Mouse (Mus musculus): ENCODE measurements around the gene Tln1.

The Tln1 gene

GRCm38 (mm10) chr4:43506074-43506473, 56.4 kb downstream of the Tln1 start:
- no peak for DNase-seq (ENCODE audit: low read depth, low spot score)

- no peak for DNase-seq (ENCODE audit: low read depth, low spot score)
Observed at GRCm38 (mm10) chr4:43504269-43504668, 58.2 kb downstream of the Tln1 start.

- no peak for DNase-seq (ENCODE audit: low read depth, low spot score)
Observed at GRCm38 (mm10) chr4:43503506-43503905, 59.0 kb downstream of the Tln1 start.

GRCm38 (mm10) chr4:43503041-43503440, 59.5 kb downstream of the Tln1 start:
- no peak for DNase-seq (ENCODE audit: low read depth, low spot score)

DNA sequence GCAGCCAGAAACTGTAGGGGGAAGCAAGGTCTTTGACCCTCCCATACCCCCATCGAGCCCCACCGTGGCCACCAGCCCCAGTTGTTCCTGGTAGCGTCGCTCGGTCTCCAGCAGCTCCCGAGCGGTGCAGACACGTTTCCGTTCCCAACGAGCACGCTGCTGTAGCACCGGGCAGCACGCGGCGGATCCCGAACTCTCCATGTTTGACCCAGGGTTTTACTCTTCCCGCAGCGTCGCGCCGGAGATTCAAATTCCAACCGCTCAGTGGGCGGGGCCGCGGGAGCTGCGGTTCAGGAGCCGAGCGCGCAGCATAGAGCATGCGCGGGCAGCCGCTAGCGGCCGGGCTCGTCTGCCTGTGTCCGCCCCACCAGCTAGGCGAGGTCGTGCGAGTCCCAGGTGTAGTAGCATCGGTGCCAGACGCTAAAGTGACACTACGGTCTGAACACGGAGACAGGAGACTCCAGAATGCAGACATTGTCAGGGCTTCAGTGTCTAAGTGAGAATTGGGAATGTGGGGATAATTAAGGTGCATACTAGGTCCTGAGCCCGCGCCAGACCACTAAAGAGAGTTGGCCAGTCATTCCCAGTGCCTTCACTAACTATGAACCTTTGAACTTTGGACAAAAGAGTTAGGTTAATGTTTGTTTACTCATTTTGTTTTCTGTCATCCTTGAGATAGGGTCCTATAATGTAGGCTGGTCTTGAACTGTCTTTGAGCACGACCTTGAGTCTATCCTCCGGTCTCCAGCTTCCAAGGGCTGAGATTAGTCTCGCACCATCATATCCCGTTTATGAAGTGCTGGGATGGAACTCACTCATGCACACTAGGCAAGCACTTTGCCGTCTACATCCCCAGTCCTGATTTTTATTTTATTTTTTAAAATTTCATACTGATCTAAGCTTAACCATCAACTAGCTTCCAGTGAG, 62.8 kb downstream of the Tln1 start, which contains the start of gene Arhgef39:
Gene Arhgef39, minus strand, starts transcription at position 289 of the 927 bp plus-strand sequence.
- DNase-seq (ENCODE audit: low read depth, low spot score): peak; percentile 95

- peak; percentile 81 for DNase-seq (ENCODE audit: low read depth, low spot score)
Observed at GRCm38 (mm10) chr4:43498983-43499382, 63.5 kb downstream of the Tln1 start.

- DNase-seq (ENCODE audit: low read depth, low spot score): no peak
Observed at GRCm38 (mm10) chr4:43497946-43498345, 64.5 kb downstream of the Tln1 start.

DNA sequence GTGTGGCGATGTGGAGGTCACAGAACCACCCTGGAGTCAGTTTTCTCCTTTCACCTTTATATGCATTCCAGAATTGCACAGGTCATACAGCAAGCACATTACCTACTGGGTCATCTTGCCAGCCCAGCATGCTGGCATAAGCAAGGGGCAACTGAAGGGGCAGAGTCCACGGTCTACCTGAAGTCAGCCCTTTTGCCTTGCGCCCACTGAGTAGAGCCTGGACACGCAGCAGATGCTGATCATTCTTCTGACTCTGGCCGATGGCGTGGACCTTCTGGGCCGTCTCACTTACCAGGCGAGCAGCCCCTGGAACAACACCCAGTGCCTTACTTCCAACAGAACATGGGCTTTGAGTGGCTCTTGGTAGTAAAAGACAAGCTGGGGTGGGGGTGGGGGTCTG, 65.1 kb downstream of the Tln1 start:
- no peak for DNase-seq (ENCODE audit: low read depth, low spot score)

GRCm38 (mm10) chr4:43496587-43496986, 65.9 kb downstream of the Tln1 start:
- no peak for DNase-seq (ENCODE audit: low read depth, low spot score)

DNA sequence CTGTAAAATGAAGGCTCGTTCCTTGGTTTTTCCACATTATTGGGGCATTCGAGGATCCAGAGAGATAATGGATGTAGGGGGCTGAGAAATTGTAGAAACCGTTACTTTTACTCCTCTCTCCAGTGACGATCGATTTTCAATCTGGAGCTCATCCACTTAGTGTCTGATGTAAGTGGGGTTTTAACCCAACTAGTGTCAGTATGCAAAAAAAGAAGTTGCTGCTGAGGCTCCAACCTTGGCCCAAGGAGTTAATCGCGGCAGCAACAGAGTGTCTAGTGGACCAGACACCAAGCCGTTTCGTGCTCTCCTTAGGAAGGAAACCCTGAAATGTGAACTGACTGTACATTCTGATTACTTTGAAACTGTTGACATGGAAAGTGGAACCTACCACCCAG, 68.6 kb downstream of the Tln1 start:
- DNase-seq (ENCODE audit: low read depth, low spot score): no peak

DNA sequence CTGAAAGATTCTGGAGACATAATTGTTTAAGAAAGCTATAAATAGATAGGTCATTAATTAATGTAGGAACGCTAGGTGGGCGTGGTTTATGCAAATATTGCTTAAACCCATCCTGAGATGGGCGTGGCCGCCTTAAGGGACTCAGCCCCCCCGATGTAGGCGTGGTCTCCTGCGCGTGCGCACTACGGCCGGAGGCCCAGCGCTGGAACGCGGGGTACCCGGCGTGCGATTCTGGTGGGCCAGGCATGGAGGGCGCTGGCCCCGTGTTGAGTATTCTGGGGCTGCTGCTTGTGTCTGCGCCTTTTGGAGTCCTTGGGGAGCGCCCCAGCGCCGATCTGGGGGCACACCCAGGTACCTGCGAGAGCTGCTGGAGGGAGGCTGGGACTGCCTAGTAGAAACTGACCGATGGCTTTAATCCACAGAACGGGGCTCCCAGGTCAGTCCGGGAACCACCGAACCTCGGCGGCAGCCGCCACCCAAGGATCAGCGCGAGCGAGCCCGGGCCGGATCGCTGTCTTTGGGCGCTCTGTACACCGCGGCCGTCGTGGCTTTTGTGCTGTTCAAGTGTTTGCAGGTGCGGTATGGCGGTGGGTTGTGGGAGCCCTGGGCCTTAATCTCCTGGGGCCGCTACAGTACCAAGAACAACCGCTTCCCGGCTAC, 69.2 kb downstream of the Tln1 start:
- DNase-seq (ENCODE audit: low read depth, low spot score): peak; percentile 92

DNA sequence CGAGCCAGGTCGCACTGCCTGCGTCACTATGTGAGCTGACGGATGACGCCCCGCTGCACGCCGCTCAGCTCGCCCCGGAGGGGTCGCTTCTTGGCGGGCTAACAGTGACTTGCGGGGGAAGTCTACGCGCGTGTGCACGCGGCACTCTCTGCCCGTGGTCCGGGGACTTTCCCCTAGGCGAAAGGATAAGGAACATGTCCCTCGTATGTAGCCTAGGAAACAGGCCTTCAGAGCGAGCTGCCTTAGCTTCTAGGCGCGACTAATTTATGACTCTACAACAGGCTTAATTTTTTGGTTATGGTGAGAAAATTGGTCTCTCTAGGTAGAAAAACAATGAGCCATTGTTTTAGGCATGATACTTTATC, 69.7 kb downstream of the Tln1 start, which contains the start of gene Ccdc107:
Gene Ccdc107, plus strand, starts transcription at position 80 of the 365 bp plus-strand sequence.
- DNase-seq (ENCODE audit: low read depth, low spot score): peak; percentile 99

DNA sequence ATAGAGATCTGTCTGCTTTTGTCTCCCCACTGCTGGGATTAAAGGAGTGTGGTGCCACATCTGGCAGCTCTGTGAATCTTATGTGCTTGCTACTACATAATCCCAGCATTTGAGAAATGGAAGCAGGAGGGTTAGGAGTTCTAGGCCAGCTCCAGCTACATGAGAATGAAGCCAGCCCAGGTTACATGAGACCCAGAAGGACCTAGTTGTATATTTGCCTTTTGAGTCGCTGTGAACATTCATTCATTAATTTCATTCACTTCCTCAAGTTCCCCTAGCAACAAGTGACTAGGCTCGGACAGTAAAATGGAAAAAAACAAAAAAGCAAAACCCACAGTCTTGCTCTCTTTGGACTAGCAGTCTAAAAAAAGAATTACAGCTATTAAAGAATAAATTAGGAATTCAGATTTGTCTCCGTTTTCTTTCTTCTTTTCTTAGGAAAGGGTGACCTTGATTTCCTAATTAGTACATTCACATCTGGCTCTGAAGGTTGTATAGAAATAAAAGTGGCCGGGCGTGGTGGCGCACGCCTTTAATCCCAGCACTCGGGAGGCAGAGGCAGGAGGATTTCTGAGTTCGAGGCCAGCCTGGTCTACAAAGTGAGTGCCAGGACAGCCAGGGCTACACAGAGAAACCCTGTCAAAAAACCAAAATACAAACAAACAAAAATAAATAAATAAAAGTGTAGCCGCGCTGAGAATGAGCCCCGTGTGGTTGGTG, 70.2 kb downstream of the Tln1 start:
- peak; percentile 42 for DNase-seq (ENCODE audit: low read depth, low spot score)

DNA sequence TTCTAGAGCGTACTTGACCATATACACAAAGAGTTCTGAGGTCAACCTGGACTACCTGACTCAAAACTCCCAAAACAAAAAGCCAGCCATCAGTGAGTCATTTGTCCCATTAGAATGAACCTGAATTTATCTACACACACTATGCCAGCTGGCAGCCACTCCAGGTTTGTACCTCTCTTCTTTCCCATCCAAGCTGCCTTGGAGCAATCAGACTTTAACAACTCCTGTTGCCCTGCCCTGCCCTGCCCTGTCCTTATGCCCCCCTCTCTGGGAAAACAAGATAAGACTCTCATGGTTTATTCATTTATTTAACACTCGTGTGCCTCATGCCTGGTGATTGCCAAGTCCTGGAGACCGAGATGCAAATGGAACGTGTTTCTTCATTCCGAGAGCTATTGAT, 71.7 kb downstream of the Tln1 start:
- no peak for DNase-seq (ENCODE audit: low read depth, low spot score)

DNA sequence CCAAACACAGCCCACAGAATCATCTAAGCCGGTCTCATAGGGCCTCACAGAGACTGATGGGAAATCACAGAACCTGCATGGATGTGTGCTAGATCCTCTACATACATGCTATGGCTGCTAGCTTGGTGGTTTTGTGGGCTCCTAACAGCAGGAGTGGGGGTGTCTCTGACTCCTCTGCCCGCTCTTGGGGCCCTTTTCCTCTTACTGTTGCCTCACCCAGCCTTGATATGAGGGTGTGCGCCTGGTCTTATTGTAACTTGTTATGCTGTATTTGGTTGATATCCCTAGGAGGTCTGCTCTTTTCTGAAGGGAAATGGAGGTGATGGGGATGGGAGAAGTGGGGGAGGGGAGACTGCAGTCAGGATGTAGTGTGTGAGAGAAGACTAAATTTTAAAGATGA, 72.9 kb downstream of the Tln1 start:
- no peak for DNase-seq (ENCODE audit: low read depth, low spot score)

GRCm38 (mm10) chr4:43485666-43486065, 76.8 kb downstream of the Tln1 start:
- DNase-seq (ENCODE audit: low read depth, low spot score): peak; percentile 65

DNA sequence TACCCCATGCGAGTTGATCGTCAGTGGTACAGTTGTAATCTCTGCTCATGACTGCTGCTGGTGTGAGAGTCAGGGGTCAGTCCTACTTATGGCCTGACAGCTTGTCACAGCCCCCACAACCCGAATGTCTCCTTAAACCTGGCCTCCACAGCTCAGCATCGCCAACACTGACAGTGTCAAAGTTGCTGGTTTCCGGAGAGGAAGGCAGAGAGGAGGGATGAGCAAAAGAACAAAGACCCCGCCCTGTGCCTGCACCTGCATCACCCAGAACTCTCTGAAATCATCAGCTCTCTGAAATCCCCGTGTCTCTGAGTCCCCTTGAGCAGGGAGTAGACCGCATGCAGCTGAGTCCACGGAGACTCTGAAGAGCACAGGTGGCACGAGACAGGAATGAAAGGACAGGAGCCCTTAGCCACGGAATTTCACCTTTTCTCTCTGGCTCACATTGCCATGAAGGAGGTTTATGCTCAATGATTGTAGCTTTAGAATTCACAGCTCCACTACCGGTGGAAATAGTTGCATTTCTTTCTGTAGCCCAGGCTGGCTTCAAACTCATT, 78.9 kb downstream of the Tln1 start, which contains the start of gene Sit1:
Gene Sit1, minus strand, starts transcription at position 200 of the 557 bp plus-strand sequence.
- DNase-seq (ENCODE audit: low read depth, low spot score): no peak

GRCm38 (mm10) chr4:43482591-43482990, 79.9 kb downstream of the Tln1 start:
- no peak for DNase-seq (ENCODE audit: low read depth, low spot score)

GRCm38 (mm10) chr4:43481894-43482456, 80.5 kb downstream of the Tln1 start:
- DNase-seq (ENCODE audit: low read depth, low spot score): no peak

Measured in ZHBTc4 (cell line).